Mouse (Mus musculus) cerebellum, postnatal 14 days (tissue): Measurements from ENCODE around the gene Cradd.

Experiments
- DNase-seq, 2 experiments: peaks; one replicate each; pipeline ENCODE4 v3.0.0; 2021; ENCODE audit warnings: mixed read lengths in 2 of 2

The Cradd gene

GRCm38 (mm10) chr10:95268366-95268765, 55.6 kb downstream of the Cradd start:
- DNase-seq, result no peak

- no peak for DNase-seq
These were observed 57.0 kb downstream of the Cradd start for GRCm38 (mm10) chr10:95266983-95267382.

GRCm38 (mm10) chr10:95266041-95266762, 57.7 kb downstream of the Cradd start:
- DNase-seq, result peak in 1 of 2 experiments; percentile 17

- DNase-seq, result no peak
These were observed 58.4 kb downstream of the Cradd start for GRCm38 (mm10) chr10:95265576-95265975.

GRCm38 (mm10) chr10:95264485-95265321, 59.2 kb downstream of the Cradd start:
- peak in 1 of 2 experiments; percentile 42 for DNase-seq

GRCm38 (mm10) chr10:95262388-95262787, 61.5 kb downstream of the Cradd start:
- no peak for DNase-seq

GRCm38 (mm10) chr10:95261279-95261678, 62.7 kb downstream of the Cradd start:
- DNase-seq, result no peak

GRCm38 (mm10) chr10:95260420-95260819, 63.5 kb downstream of the Cradd start:
- no peak for DNase-seq

- no peak for DNase-seq
These were observed 65.3 kb downstream of the Cradd start for GRCm38 (mm10) chr10:95258471-95259155.

- peak in 1 of 2 experiments; percentile 37 for DNase-seq
These were observed 66.0 kb downstream of the Cradd start for GRCm38 (mm10) chr10:95257979-95258378.

- no peak for DNase-seq
These were observed 67.8 kb downstream of the Cradd start for GRCm38 (mm10) chr10:95256095-95256494.

- no peak for DNase-seq
These were observed 68.8 kb downstream of the Cradd start for GRCm38 (mm10) chr10:95255018-95255680.

- peak; percentile 69 to 82 for DNase-seq
These were observed 69.4 kb downstream of the Cradd start for GRCm38 (mm10) chr10:95254453-95255001.

- DNase-seq, result peak in 1 of 2 experiments; percentile 58
These were observed 69.9 kb downstream of the Cradd start for GRCm38 (mm10) chr10:95254046-95254445.

GRCm38 (mm10) chr10:95251674-95252073, 72.3 kb downstream of the Cradd start:
- DNase-seq, result no peak

GRCm38 (mm10) chr10:95248362-95248761, 75.6 kb downstream of the Cradd start:
- no peak for DNase-seq

GRCm38 (mm10) chr10:95246696-95247095, 77.2 kb downstream of the Cradd start:
- no peak for DNase-seq

GRCm38 (mm10) chr10:95245680-95245982, 78.3 kb downstream of the Cradd start:
- DNase-seq, result no peak

GRCm38 (mm10) chr10:95244961-95245679, 78.8 kb downstream of the Cradd start:
- no peak for DNase-seq

GRCm38 (mm10) chr10:95239196-95240069, 84.5 kb downstream of the Cradd start:
- no peak for DNase-seq

GRCm38 (mm10) chr10:95238667-95239066, 85.3 kb downstream of the Cradd start:
- DNase-seq, result no peak
